Mouse (Mus musculus): ENCODE data around the gene Mettl8. TPM values are rescaled to one million over a fixed set of nuclear protein-coding genes. Genes with fewer than 3 reads are reported as not detected.

The Mettl8 gene
- polyA plus RNA-seq (2015; fragmentation: Nextera tagmentation; extraction: Ambion mirVana), result 11.2 and 21.7 TPM in 2 replicates

GRCm38 (mm10) chr2:71055300-71056114, at the start of gene Mettl8, which contains the start of gene Dcaf17:
TSS of gene Mettl8 (minus strand) at chr2:71055583.
TSS of gene Dcaf17 (plus strand) at chr2:71055328.

Other genes starting within 250 kb of the Mettl8 start
- gene Tlk1, start 229.9 kb downstream of the Mettl8 start, polyA plus RNA-seq (2015; fragmentation: Nextera tagmentation; extraction: Ambion mirVana), result 25.4 and 39.5 TPM in 2 replicates
- gene Dcaf17, start 255 bp downstream of the Mettl8 start, polyA plus RNA-seq (2015; fragmentation: Nextera tagmentation; extraction: Ambion mirVana), result 17.4 and 30.2 TPM in 2 replicates
- gene Cybrd1, start 62.3 kb upstream of the Mettl8 start, polyA plus RNA-seq (2015; fragmentation: Nextera tagmentation; extraction: Ambion mirVana), result 1.6 and 2.7 TPM in 2 replicates
- 64.3 and 66.6 TPM in 2 replicates for gene Dync1i2, start 156.1 kb upstream of the Mettl8 start, polyA plus RNA-seq (2015; fragmentation: Nextera tagmentation; extraction: Ambion mirVana)